Mouse (Mus musculus) spleen, postnatal 14 days (tissue): Measurements from ENCODE around the gene Atrnl1.
A peak's percentile ranks its signal among the peaks of the same experiment; 100 is the strongest.
"Not testable (repeated sequence)": the region's sequence is repeated elsewhere in the genome, so short reads cannot be mapped to it uniquely, and the experiment has no call there.

ENCODE experiments used
- DNase-seq, 2 experiments: peaks; one replicate each; pipeline ENCODE4 v3.0.0; 2021 to 2022; ENCODE audit warnings: low spot score in 2 of 2

Atrnl1 gene

DNA sequence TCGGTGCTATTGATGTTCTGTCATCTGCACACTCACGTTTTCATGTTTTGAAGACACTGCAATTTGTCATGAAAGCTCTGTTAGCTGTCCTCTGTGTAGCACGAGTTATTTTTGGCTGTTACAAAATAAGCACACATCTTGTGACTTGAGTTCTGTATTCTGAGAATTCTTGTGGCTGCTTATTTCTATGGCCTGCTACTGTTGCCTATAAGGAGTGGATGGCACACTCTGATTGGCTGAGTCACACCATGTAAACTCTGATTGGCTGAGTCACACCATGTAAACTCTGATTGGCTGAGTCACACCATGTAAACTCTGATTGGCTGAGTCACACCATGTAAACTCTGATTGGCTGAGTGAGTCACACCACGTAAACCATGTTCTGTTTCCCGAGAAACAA lies 85.9 kb downstream of the Atrnl1 start:
- DNase-seq, result not testable (repeated sequence)

DNA sequence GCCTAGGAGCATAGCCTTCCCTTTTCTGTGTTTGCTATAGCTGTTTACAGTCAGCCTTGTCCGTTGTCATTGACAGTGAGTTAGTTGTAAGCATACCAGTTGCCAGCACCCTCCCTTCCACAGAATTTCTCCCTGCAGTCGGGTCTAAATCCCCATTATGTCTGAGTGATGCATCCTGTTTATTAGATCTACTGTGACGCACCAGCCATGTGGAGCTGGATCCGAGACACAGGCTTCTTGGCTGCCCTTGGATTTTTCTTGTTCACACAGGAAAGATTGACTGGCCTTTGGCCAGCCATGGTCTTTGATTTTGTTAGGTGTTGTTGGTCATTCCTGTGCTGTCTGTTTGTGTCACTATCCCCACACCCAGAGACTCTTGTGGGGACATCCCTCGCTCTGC lies 102.3 kb downstream of the Atrnl1 start:
- DNase-seq, result no peak

DNA sequence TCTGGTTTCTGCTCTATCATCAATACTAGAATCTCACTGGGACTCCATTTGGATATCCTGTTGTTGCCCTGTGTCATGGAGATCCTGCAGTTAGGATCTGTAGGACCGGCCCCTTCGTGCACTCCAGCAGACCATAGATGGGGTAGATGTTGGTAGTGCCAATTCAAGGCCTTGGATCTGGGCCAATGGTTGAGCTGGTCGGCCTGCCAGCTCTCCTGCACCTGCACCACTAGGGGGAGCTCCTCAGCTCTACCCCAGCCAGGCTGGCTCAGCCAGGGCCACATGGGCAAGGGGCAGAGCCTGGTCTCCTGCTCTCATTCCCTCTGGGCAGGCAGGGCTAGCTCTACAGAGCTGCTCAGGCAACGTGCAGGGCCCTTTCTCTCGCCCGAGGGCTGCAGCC lies 114.1 kb downstream of the Atrnl1 start:
- peak in 1 of 2 experiments; percentile 44 for DNase-seq

DNA sequence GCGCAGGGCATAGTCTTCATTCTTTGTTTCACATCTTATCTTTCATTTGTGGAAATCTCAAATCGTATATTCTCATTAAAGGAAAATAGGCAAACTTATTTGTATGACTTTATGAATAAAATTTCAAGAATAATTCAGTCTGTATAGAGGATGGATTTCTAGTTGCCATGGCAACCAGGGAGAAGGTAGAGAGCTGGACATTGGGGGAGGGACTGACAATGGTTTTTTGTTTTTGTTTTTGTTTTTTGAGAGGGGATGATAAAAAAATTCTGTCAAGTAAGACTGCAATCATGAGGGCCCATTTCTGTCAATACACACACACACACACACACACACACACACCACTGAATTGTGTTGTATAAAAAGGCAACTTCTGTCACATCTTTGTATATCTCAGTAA lies 114.5 kb downstream of the Atrnl1 start:
- DNase-seq, result no peak

DNA sequence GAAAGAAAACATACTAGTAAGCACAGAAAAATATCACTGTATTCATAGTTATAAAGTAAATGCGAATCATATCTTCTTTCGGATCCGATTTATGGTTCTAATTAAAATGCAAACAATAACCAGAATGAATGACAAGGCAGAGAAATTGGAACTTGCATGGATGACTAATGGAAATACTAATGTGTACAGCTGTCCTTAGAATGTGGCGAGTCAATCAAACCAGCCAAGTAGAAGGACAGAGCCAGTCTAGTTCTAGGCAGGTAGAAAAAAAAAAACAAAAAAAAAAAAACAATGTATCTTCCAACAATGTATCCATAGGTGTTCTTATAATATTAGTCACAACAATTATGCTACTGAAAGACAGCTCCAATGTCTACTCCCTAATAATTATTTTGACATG lies 116.2 kb downstream of the Atrnl1 start:
- DNase-seq, result no peak

GRCm38 (mm10) chr19:57737475-57737874 lies 126.6 kb downstream of the Atrnl1 start:
- no peak for DNase-seq

DNA sequence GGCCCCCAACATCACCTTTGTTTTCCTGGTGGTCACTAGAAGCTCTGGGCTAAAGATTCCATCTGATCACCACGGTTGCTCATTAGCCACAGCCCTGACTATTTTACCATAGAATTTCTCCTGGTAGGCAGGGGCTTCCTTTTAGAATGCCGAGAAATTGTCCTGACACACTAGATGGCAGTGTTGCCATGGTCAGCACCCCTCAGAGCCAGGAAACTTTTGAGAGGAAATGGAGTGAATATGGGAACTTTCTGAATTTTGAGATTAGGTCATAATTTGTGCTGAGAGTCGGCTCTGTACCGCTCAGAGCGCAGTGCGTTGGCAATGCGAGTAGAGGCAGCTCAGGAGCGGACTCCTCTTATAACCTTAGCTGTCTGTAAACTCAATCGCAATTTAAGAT lies 134.7 kb downstream of the Atrnl1 start:
- no peak for DNase-seq

GRCm38 (mm10) chr19:57746553-57746952 lies 135.7 kb downstream of the Atrnl1 start:
- no peak for DNase-seq

DNA sequence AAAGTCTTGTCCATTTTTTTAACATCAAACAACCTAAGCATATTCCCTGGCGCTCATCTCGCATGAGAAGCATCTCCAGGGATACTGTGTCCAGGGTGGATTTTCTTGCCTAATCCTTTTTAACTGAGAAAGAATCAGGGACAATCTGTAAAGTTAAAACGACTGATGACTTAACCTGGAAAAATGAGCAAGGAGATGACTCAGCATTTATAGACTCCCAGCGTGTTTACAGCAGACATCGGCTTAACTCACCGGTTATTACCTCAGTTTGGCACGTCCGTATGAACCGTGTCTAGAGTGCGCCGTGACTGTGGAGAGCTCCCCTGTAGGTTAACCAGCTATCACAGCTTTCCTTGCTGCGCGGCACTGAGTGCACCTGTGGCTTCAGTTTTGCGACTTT lies 141.4 kb downstream of the Atrnl1 start:
- no peak for DNase-seq

DNA sequence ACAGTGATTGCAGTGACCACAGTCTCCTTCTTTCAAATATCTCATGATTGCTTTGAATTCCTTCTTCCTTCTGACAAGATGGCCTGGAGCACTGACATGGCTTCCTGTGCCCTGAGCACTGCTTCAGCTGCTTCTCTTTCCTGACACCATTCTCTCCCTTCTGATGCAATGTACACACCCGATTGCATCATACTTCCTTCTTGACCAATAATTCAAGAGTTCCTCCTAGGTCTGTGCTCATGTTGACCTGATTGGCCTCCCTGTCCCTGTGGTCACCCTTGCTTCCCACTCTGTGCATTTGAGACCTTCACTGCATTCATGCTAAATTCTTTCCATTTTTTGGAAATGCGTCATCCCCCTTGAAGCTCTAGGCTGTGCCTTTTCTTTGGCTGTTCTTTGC lies 151.7 kb downstream of the Atrnl1 start:
- DNase-seq, result no peak

DNA sequence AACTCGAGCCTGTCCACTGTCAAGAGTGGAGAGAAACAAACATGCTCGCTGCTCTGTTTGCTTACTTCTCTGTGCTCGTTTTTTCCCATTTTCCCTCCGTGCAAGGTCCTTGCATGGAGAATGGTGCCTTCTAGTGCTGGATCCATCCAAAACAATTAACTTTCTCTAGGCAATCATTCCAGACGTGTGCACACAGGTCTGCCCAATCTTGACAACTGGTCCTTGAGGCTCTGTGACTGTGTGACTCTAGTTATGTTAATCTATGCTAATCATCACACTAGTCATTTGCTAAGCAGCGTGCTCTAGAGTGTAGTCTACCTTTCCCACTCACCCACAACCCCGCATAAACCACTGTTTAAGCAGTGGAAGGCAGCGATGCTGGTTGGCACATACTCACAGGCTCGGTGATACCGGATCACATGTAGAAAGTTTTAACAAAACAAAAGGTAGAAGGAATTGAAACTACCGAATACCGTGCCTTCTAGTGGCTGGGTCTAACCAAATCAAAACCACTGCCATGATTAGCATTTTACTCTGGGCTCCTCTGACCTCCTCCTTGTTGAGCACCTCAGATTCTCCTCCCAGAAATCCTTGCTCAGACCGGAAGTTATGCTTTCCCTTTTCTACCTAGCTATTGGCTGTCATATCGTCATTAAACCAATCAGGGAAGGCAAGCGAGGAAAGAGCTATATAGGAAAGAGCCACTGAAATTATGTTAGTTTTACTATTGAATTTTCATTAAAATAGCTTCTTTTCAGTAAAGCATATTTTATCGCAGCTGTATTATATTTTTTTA lies 153.9 kb downstream of the Atrnl1 start:
- no peak for DNase-seq

- no peak for DNase-seq
Measured at GRCm38 (mm10) chr19:57767051-57767450, 156.2 kb downstream of the Atrnl1 start.

DNA sequence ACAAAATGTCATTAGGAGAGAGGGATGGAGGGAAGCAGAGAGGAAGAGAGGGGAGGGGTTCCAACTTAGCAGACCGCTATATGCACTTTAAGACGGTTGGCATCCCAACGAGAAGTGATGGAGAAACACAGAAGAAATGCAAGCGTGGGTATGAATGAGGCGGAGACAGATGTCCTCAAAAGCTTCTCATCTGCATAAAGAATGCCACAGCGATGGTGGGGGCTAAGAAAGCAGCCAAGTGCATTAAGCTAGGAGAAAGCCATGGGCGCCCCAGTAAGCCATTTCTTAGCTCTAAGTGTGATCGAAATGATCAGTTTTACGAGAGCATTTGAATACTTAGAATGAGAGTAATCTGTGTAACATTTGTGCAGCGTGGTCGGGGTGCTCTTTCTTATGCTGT lies 157.8 kb downstream of the Atrnl1 start:
- no peak for DNase-seq

GRCm38 (mm10) chr19:57782366-57783089 lies 171.7 kb downstream of the Atrnl1 start:
- no peak for DNase-seq

GRCm38 (mm10) chr19:57786699-57787098 lies 175.9 kb downstream of the Atrnl1 start:
- no peak for DNase-seq

DNA sequence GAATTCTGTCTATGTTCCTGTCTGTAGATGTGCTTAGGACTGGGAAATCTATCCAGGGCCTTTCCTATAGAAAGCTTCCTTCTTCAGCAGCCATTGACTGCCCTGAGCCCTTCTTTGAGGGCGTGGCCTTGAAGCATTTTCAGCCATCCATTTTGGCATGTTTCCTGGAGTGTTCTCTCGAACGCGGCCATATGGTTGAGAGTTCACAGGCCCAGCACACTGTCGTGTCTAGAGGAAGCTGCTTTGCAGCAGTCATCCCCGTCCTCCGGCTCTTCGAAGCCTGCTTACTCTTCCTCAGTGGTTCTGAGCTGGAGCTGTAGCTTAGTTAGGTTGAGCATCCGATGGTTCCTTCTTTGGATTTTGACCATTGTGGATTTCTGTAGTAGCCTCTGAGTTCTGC lies 191.4 kb downstream of the Atrnl1 start:
- no peak for DNase-seq

- no peak for DNase-seq
Measured at GRCm38 (mm10) chr19:57802771-57803482, 192.1 kb downstream of the Atrnl1 start.

GRCm38 (mm10) chr19:57803483-57803820 lies 192.6 kb downstream of the Atrnl1 start:
- DNase-seq, result no peak

GRCm38 (mm10) chr19:57808363-57808762 lies 197.5 kb downstream of the Atrnl1 start:
- DNase-seq, result no peak

- DNase-seq, result no peak
Measured at GRCm38 (mm10) chr19:57814291-57814690, 203.5 kb downstream of the Atrnl1 start.

DNA sequence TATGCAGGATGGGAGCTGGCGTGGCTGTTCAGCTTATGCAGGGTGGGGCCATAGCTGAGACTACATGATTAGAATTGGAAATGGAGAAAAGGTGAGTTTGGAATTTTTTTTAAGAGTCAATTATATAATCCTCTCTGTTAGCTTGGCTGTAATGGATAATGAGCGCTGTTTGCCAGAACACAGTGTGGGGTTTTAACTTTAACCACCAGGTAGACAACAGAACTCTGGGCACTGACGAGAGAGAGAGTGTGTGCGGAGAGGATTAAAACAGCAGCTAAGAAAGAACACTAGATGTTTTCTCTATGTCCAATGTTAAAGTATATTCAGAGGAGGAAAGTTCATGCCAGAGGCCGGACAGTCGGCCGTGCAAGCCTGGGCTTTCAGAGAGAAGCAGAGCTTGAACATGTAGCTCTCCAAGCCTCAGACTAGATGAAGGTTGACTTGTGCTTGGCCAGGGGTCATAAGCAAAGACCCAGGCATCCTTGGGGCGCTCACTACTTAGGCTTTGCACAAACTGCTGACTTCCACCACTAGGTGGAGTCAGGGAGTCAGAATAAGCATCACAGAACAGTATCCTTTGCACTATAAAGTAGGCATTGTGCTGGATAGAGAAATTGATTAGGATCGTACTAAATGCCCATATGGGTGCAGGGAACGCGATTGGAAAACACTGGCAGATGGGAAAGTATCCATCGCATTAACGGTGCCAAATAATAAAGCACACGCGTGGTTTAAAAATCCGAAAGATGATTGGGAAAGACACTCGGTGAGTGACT lies 205.6 kb downstream of the Atrnl1 start:
- no peak for DNase-seq

DNA sequence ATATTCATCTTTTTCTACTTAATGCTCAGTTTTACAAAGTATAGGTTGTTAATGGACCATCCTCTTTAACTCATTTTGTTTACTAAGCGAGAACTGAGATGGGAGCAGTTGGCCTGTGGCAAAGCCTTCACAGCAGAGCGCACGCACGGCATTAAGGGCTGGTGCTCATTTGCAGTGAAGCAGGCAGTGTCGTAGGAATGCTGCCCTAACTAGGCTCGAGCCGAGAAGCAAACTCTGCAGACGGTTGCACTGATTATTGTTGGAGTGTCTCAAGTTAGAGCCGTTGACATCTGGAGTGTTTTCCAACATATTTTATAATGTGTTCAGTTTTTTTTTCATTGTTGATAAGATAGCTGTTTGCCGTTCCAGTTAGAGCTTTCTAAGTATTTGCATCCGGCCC lies 206.9 kb downstream of the Atrnl1 start:
- no peak for DNase-seq
